Mouse (Mus musculus): ENCODE results near the gene Tspan15. TPM values are rescaled to one million over a fixed set of nuclear protein-coding genes. Genes with fewer than 3 reads are reported as not detected.

The Tspan15 gene
- polyA plus RNA-seq (2016; fragmentation: Nextera tagmentation; extraction: Ambion mirVana), result 21.8 and 22.3 TPM in 2 replicates

DNA sequence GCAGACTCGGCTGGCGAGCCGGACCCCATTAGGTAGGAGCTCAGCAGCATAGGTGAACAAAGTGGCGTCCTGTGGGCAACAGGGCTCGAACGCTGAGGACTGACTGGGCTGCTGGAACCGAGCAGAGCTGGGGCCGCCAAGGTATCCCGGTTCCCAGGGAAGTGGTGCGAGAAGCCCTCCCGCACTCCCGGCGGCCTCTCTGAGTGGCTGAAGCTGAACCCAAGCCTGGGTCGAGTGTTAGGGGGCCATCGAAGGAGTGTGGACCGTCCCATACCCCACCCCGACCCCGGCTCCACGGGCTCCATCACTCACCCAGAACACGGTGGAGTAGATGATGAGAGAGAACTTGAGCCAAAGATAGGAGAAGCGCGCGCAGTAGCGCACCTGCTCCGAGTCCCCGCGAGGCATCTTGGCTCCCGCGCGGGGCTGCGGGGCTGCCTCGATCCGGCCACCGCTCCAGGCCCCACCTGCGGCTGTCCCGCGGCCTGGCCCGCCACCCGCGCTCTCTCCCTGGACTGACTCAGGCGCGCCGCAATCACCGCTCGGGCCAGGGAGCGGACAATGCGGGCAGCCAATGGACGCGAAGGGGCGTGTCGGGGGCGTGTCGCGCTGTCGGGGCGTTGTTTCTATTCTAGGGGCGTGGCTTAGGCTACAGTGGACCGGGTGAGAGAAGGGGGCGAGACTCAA is at the start of gene Tspan15:
Gene Tspan15 (minus strand): TSS at position 544 of the 687 bp plus-strand sequence.
- Histone ChIP-seq H3K27me3 (replicated peaks; ENCODE audit: low read depth, poor library complexity, severe bottlenecking) (peaks cover 36% of the 10 kb centered on the region), H3K27ac (replicated peaks) (peak within 1 kb of the TSS; percentile 80)
- WGBS, result under 1% methylated on average over 59 of the region's 59 CpGs

DNA sequence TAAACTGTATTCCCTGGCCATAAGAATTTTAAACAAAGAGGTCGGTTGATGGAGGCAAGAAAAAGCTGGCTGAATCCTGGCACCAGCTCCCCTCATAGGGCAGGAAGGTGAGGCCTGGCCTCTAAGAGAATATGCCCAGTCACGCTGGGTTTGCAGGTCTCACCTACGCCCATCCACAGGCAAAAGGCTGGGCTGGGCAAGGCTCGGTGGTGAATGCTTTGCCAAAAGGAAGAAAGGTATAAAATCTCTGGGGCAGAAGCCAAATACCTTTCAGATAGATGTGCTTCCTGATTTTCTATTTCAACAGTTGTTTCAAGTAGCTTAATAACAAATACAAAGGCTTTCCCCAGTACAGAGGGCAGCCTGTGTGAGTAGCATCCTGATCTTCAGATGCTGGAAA is 48.6 kb upstream of the Tspan15 start:
- 91% methylated on average over 4 of the region's 4 CpGs for WGBS
- Histone ChIP-seq H3K36me3 (replicated peaks) (peaks cover 38% of the 10 kb centered on the region), H3K4me3 (no peak overlapping the region), H3K27ac (replicated peaks) (no peak overlapping the region), H3K9me3 (peaks cover 6% of the 10 kb centered on the region; the same call in 1 of the 2 replicates), H3K4me1 (0 out of 2 replicates have a peak, but pooled peaks cover 7% of the 10 kb centered on the region), H3K27me3 (replicated peaks; ENCODE audit: low read depth, poor library complexity, severe bottlenecking) (no peaks in the 10 kb centered on the region)
- DNase-seq (ENCODE audit: low spot score), result no peak

More for the DNA sequence above, at the start of gene Tspan15:
- H3K36me3 ChIP-seq (replicated peaks), result no peaks in the 10 kb centered on the region
- DNase-seq (ENCODE audit: low spot score), result peak; percentile 98
- H3K4me1 ChIP-seq, result peaks cover 46% of the 10 kb centered on the region
- peak within 1 kb of the TSS; percentile 71 for H3K4me3 ChIP-seq
- H3K9me3 ChIP-seq, result no peaks in the 10 kb centered on the region

- H3K4me3 ChIP-seq, result no peak overlapping the region
- 0 out of 2 replicates have a peak, but pooled peaks cover 7% of the 10 kb centered on the region for H3K4me1 ChIP-seq
- H3K27ac ChIP-seq (replicated peaks), result 0 out of 2 replicates have a peak overlapping the region, but pooled peaks have one; percentile 16
- peaks cover 6% of the 10 kb centered on the region; the same call in 1 of the 2 replicates for H3K9me3 ChIP-seq
- H3K36me3 ChIP-seq (replicated peaks), result peaks cover 38% of the 10 kb centered on the region
- DNase-seq (ENCODE audit: low spot score), result no peak
- H3K27me3 ChIP-seq (replicated peaks; ENCODE audit: low read depth, poor library complexity, severe bottlenecking), result no peaks in the 10 kb centered on the region
- WGBS, result 85% methylated on average over 3 of the region's 3 CpGs
Observed at GRCm38 (mm10) chr10:62279066-62279465, 48.0 kb upstream of the Tspan15 start.

DNA sequence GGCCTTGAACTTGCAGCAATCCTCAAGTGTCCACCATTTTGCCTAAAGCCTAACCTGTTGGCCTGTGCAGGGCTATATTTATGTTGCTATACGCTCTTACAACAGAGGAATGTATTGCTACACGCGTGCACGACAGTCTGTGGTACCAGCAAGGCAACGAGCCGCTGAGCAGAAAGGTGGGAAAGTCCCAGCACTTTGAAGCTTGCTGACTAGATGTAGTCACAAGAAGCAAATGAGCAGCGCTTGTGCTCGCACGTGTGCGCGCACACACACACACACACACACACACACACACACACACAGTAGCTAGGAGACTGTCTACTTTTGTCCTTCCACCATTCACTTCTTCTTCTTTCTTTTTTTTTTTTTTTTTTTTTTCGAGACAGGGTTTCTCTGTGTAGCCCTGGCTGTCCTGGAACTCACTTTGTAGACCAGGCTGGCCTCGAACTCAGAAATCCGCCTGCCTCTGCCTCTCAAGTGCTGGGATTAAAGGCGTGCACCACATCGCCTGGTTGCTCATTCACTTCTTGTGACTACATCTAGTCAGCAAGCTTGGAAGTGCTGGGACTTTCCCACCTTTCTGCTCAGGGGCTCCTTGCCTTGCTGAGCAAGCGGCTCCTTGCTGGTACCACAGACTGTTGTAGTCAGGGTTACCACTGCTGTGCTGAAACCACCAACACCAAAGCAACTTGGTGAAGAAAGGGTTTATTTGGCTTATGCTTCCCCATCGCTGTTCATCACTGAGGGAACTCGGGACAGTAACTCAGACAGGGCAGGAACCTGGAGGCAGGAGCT is 46.6 kb upstream of the Tspan15 start:
- Histone ChIP-seq H3K27ac (replicated peaks) (no peak overlapping the region), H3K36me3 (replicated peaks) (peaks cover 41% of the 10 kb centered on the region), H3K27me3 (replicated peaks; ENCODE audit: low read depth, poor library complexity, severe bottlenecking) (no peaks in the 10 kb centered on the region), H3K4me1 (0 out of 2 replicates have a peak, but pooled peaks cover 3% of the 10 kb centered on the region), H3K4me3 (no peak overlapping the region), H3K9me3 (peaks cover 6% of the 10 kb centered on the region; the same call in 1 of the 2 replicates)
- WGBS, result 95% methylated on average over 18 of the region's 19 CpGs
- DNase-seq (ENCODE audit: low spot score), result no peak

DNA sequence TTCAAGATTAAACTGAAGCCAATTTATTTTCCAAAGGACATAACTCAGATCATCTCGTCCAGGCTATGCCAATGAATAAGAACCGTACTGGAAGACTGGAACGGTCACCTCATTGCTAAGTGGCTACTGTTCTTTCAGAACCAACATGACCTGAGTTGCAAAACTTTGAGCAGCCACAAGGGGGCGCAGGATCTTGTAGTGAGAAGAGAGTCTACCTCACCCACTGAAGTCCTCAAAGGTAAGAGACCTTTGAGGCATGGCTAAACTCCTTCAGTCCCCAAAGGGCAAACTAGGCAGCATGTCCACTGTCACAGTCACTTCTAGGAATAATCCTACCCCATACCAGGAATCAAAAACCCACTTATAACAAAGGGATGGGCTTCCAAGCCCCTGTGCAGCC is 44.2 kb upstream of the Tspan15 start:
- H3K36me3 ChIP-seq (replicated peaks), result peaks cover 33% of the 10 kb centered on the region
- no peak overlapping the region for H3K4me3 ChIP-seq
- 0 out of 2 replicates have a peak, but pooled peaks cover 3% of the 10 kb centered on the region for H3K4me1 ChIP-seq
- no peaks in the 10 kb centered on the region for H3K27me3 ChIP-seq (replicated peaks; ENCODE audit: low read depth, poor library complexity, severe bottlenecking)
- WGBS, result 38% methylated on average over 4 of the region's 4 CpGs
- peak; percentile 84 for DNase-seq (ENCODE audit: low spot score)
- H3K27ac ChIP-seq (replicated peaks), result no peak overlapping the region
- H3K9me3 ChIP-seq, result peaks cover 3% of the 10 kb centered on the region; the same call in 1 of the 2 replicates

DNA sequence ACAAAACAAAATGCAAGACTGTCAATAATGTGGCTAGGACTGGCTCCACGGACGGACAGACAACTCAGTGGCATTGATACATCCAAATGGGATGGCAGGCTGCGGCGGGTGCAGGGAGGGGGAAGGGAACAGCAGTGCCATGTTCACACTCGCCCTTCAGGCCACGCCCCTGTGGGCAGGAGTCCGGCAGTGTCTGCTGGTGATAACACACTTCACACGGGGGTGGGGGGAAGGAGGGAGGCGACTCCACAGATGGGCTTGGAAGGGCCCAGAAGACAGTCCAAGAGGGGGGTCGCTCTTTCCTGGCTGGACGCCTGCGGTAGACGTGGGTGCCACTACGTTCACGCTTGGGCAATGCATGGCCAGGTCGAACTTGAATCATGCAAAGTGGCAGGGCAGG is 38.2 kb upstream of the Tspan15 start:
- Histone ChIP-seq H3K9me3 (no peaks in the 10 kb centered on the region), H3K4me1 (no peaks in the 10 kb centered on the region; the same call in 1 of the 2 replicates), H3K36me3 (replicated peaks) (peaks cover 31% of the 10 kb centered on the region), H3K4me3 (no peak overlapping the region), H3K27ac (replicated peaks) (no peak overlapping the region), H3K27me3 (replicated peaks; ENCODE audit: low read depth, poor library complexity, severe bottlenecking) (no peaks in the 10 kb centered on the region)
- WGBS, result 78% methylated on average over 16 of the region's 16 CpGs
- DNase-seq (ENCODE audit: low spot score), result no peak

DNA sequence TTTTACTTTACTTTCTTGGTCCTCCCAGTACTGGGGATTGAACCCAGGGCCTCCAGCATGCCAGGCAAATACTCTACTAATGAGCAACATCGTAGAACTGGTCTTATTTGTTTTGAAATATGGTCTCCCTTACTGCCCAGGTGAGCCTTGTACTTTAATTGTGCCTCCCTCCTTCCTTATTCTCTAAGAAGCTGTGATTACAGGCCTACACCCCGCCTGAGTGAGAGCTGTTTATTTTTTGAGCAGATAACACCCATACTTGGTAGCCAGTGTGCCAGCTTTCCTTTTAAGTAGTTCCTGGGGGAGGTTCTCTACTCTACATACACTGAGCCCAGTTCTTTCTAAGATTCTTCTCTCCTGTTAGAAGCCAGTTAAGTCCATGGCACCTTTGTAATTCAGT is 33.2 kb upstream of the Tspan15 start:
- no peak overlapping the region for H3K27ac ChIP-seq (replicated peaks)
- H3K36me3 ChIP-seq (replicated peaks), result peaks cover 3% of the 10 kb centered on the region
- 74% methylated on average over 2 of the region's 2 CpGs for WGBS
- H3K27me3 ChIP-seq (replicated peaks; ENCODE audit: low read depth, poor library complexity, severe bottlenecking), result no peaks in the 10 kb centered on the region
- H3K4me1 ChIP-seq, result peaks cover 5% of the 10 kb centered on the region
- DNase-seq (ENCODE audit: low spot score), result no peak
- H3K4me3 ChIP-seq, result no peak overlapping the region
- no peaks in the 10 kb centered on the region for H3K9me3 ChIP-seq

- Histone ChIP-seq H3K4me3 (no peak overlapping the region), H3K36me3 (replicated peaks) (no peaks in the 10 kb centered on the region), H3K9me3 (no peaks in the 10 kb centered on the region), H3K4me1 (peaks cover 5% of the 10 kb centered on the region), H3K27me3 (replicated peaks; ENCODE audit: low read depth, poor library complexity, severe bottlenecking) (no peaks in the 10 kb centered on the region), H3K27ac (replicated peaks) (no peak overlapping the region)
- 17% methylated on average over 18 of the region's 18 CpGs for WGBS
- DNase-seq (ENCODE audit: low spot score), result peak; percentile 93
Observed at GRCm38 (mm10) chr10:62261115-62261886, 30.2 kb upstream of the Tspan15 start.

DNA sequence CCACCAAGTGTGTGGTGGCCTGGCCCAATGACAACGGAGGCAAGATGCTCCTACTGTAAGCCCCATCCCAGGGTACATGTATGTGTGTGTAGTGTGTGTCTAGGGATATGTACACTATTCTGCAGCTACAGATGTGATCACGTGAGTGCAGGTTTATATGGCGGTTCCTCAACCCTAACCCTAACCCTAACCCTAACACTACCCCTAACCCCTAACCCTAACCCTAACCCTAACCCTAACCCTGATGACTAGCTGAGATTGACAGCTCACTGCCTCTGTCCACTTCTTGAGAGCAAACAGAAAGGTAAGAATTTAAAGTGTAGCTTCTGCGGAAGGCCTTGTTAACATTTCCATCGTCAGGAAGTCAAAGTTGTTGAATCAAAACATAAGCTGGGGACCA is 27.2 kb upstream of the Tspan15 start:
- H3K36me3 ChIP-seq (replicated peaks), result no peaks in the 10 kb centered on the region
- 86% methylated on average over 5 of the region's 5 CpGs for WGBS

GRCm38 (mm10) chr10:62252496-62253235 is 21.6 kb upstream of the Tspan15 start:
- Histone ChIP-seq H3K36me3 (replicated peaks) (no peaks in the 10 kb centered on the region), H3K4me1 (peaks cover 10% of the 10 kb centered on the region; the same call in 1 of the 2 replicates), H3K27ac (replicated peaks) (no peak overlapping the region), H3K4me3 (no peak overlapping the region), H3K9me3 (no peaks in the 10 kb centered on the region), H3K27me3 (replicated peaks; ENCODE audit: low read depth, poor library complexity, severe bottlenecking) (peaks cover 5% of the 10 kb centered on the region; the same call in 1 of the 2 replicates)
- WGBS, result 89% methylated on average over 27 of the region's 27 CpGs
- no peak for DNase-seq (ENCODE audit: low spot score)

More for the DNA sequence above, 27.2 kb upstream of the Tspan15 start:
- no peaks in the 10 kb centered on the region for H3K9me3 ChIP-seq
- H3K27ac ChIP-seq (replicated peaks), result no peak overlapping the region
- no peak for DNase-seq (ENCODE audit: low spot score)
- no peaks in the 10 kb centered on the region for H3K27me3 ChIP-seq (replicated peaks; ENCODE audit: low read depth, poor library complexity, severe bottlenecking)
- peaks cover 5% of the 10 kb centered on the region for H3K4me1 ChIP-seq
- H3K4me3 ChIP-seq, result no peak overlapping the region

GRCm38 (mm10) chr10:62252000-62252488 is 21.0 kb upstream of the Tspan15 start, which contains the start of gene Tacr2:
Tacr2 (plus strand) TSS chr10:62252438.
- Histone ChIP-seq H3K27ac (replicated peaks) (no peak within 1 kb of the TSS), H3K9me3 (no peaks in the 10 kb centered on the region), H3K27me3 (replicated peaks; ENCODE audit: low read depth, poor library complexity, severe bottlenecking) (peaks cover 5% of the 10 kb centered on the region; the same call in 1 of the 2 replicates), H3K4me3 (no peak within 1 kb of the TSS), H3K4me1 (peaks cover 11% of the 10 kb centered on the region; the same call in 1 of the 2 replicates), H3K36me3 (replicated peaks) (no peaks in the 10 kb centered on the region)
- DNase-seq (ENCODE audit: low spot score), result no peak
- WGBS, result 58% methylated on average over 12 of the region's 12 CpGs
